Mouse (Mus musculus) mature B cell (primary cell): ENCODE data around the gene A730061H03Rik.

Experiments used
- in situ Hi-C: fragments of 300-500 bp; cut with MboI; formaldehyde crosslinking; loops from 2 replicates; pipeline ENCODE4 v1.14.3; 2019

Gene A730061H03Rik

DNA sequence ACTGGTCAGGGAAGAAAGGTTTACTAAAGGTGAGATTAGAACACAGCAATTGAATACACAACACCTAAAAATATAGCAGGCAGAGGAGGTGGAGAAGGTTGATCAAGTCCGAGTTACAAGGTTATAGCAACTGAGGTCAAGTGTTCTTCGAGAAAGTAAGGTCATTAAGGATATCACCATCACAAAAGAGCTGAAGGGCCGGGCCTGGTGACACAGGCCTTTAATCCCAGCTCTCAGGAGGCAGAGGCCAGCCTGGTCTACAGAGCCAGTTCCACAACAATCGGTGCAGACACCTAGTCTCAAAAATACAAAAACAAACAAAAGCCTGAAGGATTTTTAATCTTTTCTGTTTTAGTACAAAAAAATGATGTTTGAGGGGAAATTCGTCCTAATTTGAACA, 8.9 kb downstream of the A730061H03Rik start:
- in situ Hi-C loops = no loop called here

- in situ Hi-C loops = no loop called here
Observed at GRCm38 (mm10) chr14:55550191-55550590, 10.0 kb downstream of the A730061H03Rik start.

DNA sequence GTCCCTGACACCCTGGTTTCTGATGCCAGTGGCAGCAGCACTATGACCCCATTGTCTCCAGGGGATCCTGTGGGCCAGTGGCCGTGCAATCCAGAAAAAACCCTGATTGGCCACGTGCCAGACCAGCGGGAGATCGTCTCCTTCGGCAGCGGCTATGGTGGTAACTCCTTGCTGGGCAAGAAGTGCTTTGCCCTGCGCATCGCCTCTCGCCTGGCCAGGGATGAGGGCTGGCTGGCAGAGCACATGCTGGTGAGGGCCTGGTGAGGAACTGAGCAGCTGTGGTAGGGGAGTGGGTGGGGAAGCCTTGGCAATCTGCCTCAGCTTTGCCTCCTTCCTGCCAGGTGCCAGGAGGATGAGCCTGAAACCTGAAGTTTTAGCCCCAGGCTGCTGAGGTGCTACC, 15.9 kb downstream of the A730061H03Rik start:
- in situ Hi-C loops = no loop called here

DNA sequence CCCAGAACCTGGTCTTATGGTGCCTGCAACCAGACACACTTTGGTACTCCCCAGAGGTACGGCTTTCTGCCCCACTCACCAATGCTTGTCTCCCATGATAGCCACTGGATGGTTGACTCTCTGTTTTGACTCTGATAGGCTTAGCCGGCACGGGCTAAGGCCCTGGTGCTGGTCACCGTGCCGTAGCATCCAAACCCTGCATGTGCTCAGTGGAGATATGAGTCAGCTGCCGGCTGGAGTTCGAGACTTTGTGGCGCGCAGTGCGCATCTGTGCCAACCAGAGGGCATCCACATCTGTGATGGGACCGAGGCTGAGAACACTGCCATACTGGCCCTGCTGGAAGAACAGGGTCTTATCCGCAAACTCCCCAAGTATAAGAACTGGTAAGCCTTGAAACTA, 17.9 kb downstream of the A730061H03Rik start:
- in situ Hi-C loops = no loop called here

GRCm38 (mm10) chr14:55540787-55541321, 19.4 kb downstream of the A730061H03Rik start:
- in situ Hi-C loops = no loop called here

GRCm38 (mm10) chr14:55540067-55540786, 20.0 kb downstream of the A730061H03Rik start, which contains the start of gene Pck2:
Gene Pck2, plus strand, starts transcription at chr14:55540266.
- in situ Hi-C loops = no loop called here

DNA sequence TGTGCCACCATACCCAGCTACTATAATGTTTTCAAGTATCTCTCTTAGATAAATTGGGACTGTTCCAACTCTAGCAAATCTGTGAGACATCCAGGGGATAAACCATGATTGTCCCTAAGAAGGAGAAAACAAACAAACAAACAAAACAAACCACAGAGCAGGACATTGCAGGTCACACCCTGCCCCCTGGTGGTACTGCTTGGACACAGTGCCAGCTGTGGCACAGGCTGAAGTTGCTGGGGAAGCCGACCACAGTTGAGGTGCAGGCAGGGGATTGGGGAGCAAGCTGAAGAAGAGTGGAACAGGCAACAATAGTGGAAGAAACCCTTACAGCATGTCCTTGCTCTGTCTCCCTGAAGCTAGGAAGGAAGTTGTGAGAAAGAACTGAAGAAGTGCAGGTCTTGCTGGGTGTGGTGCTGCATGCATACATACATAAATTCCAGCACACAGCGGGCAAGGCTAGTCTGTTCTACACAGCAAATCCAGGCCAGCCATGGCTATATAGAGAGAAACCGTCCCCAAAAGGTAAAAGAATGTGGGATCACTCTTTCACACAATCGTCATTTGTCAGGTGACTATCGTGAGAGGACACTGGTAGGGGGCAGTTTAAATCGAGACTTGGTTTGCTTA, 24.0 kb downstream of the A730061H03Rik start:
- in situ Hi-C loops = no loop called here

- in situ Hi-C loops = no loop called here
Observed at GRCm38 (mm10) chr14:55527940-55528339, 32.3 kb downstream of the A730061H03Rik start.

- in situ Hi-C loops = no loop called here
Observed at GRCm38 (mm10) chr14:55526674-55527073, 33.5 kb downstream of the A730061H03Rik start.

DNA sequence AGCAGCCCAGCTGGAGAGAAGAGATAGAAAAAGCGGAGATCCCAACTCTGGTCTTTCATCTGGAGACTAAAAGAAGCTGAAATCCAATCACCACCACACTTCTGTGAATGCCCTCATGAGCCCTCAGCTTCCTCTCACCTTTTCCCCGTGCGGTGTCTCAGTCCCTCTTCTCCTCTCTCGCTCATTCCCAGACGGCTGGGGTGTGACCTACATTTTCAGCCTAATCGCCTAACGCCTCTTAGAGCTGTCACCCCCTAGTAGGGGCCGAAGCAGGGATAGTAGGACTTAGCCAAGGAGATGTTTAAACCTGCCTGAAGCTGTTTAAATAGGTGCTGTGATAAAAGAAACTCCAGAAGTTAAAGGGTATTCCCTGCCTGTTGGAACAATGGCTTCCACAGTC, 35.4 kb downstream of the A730061H03Rik start, which contains the start of gene Nrl:
TSS of gene Nrl (minus strand) at position 197 of the 400 bp plus-strand sequence.
- in situ Hi-C loops = no loop called here

DNA sequence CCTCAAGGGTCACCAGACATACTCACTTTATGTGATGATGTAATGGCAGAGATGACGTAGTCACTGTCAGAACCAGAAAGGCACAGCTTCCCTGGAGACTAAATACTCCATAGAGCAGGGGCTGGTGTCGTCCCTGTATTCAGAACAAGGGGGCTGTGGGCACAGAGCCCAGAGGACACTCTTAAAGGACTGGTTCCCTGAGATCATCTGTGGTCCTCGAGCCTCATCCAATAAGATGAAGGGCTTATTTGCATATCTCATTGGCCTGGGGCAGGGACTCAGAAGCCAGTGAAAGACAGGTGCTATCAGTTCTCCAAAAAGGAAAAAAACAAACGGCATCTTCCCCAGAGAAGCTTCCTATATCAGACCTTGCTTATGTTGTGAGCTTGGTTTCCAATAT, 36.1 kb downstream of the A730061H03Rik start:
- in situ Hi-C loops = no loop called here

DNA sequence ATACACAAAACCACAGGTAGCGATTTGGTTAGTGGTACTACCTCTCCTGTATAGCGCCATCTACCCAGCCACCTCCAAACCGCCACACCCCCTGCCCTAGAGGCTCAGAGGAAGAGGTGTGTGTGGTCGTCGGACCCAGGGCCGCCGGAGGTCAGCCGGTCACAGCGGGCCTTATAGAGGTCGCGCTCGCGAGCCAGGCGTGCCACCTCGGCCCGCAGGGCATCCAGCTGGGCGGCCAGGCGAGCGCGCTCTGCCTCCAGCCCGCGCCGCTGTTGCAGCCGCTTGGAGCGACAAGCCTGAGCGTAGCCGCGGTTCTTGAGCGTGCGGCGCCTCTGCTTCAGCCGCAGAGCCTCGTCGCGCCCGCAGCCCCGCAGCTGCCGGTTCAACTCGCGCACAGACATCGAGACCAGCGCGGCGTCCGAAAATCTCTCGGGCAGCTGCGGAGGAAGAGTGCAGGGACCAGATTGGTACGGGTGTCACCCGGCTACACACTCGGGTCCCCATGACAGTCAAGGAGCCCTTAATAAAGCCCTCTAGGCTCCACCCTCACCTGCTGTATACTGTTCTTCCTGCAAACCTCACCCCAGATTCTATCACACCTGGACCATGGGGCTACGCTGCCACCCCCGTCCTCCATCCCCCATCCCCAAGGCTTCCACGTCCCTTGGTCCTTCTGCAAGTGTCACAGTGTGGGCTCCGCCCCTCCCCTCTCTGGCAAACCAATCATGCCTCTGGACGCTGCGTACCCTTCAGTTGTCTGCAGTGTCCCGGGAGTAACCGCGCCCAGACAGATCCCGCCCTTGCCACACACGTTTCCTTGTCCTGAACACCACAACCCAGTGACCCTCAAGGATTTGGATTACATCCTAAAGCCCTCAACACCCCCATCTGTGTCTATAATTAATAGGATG, 39.5 kb downstream of the A730061H03Rik start:
- in situ Hi-C loops = no loop called here

- in situ Hi-C loops = no loop called here
Observed at GRCm38 (mm10) chr14:55519604-55520003, 40.6 kb downstream of the A730061H03Rik start.

- in situ Hi-C loops = no loop called here
Observed at GRCm38 (mm10) chr14:55518897-55519296, 41.3 kb downstream of the A730061H03Rik start.

DNA sequence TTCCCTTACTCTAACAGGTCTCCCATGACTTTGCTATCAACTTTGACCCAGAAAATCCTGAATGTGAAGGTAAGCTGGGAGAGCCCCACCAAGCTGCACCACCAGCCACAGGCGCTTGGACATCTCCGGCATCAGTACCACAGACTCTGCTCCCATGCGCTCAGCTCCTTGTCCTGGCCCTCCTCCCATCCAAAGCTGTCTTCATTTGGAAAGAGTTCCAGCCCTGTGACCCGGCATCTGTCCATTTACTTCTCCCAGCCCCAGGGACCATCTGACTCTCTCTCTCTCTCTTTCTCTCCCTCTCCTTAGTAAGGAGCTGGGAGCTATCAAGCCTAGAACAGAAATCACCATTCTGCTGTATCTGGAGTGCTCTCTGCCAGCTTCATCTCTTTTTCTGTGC, 44.4 kb downstream of the A730061H03Rik start:
- in situ Hi-C loops = no loop called here

GRCm38 (mm10) chr14:55513927-55514326, 46.3 kb downstream of the A730061H03Rik start:
- in situ Hi-C loops = no loop called here

DNA sequence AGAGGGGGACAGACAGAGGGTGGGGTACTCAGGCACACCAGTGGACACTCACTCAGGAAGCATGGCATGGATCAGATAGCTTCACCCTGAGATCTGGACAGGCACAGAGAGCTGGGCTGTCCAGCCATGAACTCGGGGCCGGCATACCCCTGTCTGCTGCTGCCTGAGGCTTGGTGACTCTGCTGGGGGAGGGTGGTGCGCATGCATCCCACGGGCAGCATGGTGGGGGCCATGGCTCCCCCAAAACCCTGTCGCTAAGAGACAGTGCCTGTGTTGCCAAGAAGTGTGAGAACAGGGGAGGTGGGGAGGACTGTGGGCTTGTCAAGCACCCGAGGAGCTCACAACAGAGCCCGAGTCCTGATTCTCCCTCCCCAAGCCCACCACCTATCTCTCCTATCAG, 49.2 kb downstream of the A730061H03Rik start:
- in situ Hi-C loops = no loop called here

DNA sequence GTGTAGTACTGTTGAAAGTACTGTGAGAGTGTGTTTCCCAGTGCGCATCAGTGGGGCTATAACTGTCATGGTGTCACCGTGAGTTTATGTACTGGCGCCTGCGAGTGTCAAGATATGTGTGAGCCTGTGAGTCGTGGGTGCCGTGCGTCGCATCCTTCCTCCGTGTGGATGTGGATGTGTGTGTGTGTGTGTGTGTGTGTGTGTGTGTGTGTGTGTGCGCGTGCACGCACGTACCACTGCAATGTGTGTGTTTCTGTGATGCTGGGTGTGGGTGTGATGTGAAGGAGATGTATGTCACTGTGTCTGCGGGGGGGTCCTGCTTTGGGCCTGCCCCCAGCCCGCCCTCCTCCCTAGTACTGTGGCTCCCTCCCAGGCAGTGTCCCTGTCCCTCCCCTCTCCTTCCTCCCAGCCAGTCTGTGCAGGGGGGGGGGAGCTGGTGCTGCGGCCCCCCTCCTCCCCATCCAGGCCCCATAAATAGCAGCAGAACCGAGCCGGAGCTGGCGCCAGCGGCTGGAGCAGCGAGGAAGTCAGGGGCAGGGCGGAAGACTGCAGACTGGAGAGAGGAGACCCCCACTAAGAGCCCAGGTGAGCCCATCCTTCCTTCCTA, 50.0 kb downstream of the A730061H03Rik start, which contains the start of gene Cpne6:
TSS of gene Cpne6 (plus strand) at position 321 of the 607 bp plus-strand sequence.
- in situ Hi-C loops = no loop called here
